Comparison of ENCODE assay signal across 14 mouse cellular contexts in genomic region chr4:44179748-44180147, GRCm38 (mm10). TPM values are rescaled to one million over a fixed set of nuclear protein-coding genes. Genes with fewer than 3 reads are reported as not detected.
A peak's percentile ranks its signal among the peaks of the same experiment; 100 is the strongest.
DNase-seq lines count a peak whose midpoint lies in the region; ATAC-seq lines count a peak whose summit lies in the region.
"Had no signal": no experiment of that assay in that cellular context is flagged by ENCODE, and none has a peak within 500 bp of the region (broad histone marks: within the 10 kb centered on the region; RNA-seq: fewer than 3 reads in every experiment).

No protein-coding gene starts in this region.

- no peak overlapping the region for H3K27ac ChIP-seq in forebrain, embryonic 14.5 days (ENCODE audit: low read depth, low read length)
- no peak overlapping the region for H3K27ac ChIP-seq in forebrain, embryonic 13.5 days
- H3K27ac ChIP-seq in kidney, embryonic 14.5 days (ENCODE audit: low read depth, low read length), result no peak overlapping the region
- H3K27ac ChIP-seq in neural tube, embryonic 14.5 days (ENCODE audit: low read depth, low read length), result 0 out of 2 replicates have a peak overlapping the region, but pooled peaks have one; percentile 8
- H3K27ac ChIP-seq in neural tube, embryonic 15.5 days (replicated peaks), result no peak overlapping the region
- H3K27ac ChIP-seq: embryonic facial prominence, embryonic 13.5 days; heart, adult 2 months; kidney, embryonic 15.5 days had no signal

- no peak overlapping the region for H3K4me2 ChIP-seq in forebrain, embryonic 14.5 days (ENCODE audit: low read length)
- H3K4me2 ChIP-seq in forebrain, embryonic 13.5 days, result no peak overlapping the region
- H3K4me2 ChIP-seq in kidney, embryonic 14.5 days (replicated peaks; ENCODE audit: low read depth, low read length), result no peak overlapping the region
- H3K4me2 ChIP-seq in neural tube, embryonic 14.5 days (ENCODE audit: low read depth, low read length), result no peak overlapping the region
- H3K4me2 ChIP-seq in neural tube, embryonic 15.5 days, result no peak overlapping the region
- H3K4me2 ChIP-seq: embryonic facial prominence, embryonic 13.5 days; kidney, embryonic 15.5 days had no signal

- no peaks in the 10 kb centered on the region for H3K27me3 ChIP-seq in forebrain, embryonic 14.5 days (replicated peaks; ENCODE audit: control insufficient read depth, insufficient read depth, low read length)
- H3K27me3 ChIP-seq in forebrain, embryonic 13.5 days, result no peaks in the 10 kb centered on the region
- H3K27me3 ChIP-seq in kidney, embryonic 14.5 days (ENCODE audit: control insufficient read depth, insufficient read depth, low read length), result no peaks in the 10 kb centered on the region
- no peaks in the 10 kb centered on the region for H3K27me3 ChIP-seq in neural tube, embryonic 14.5 days (ENCODE audit: control insufficient read depth, insufficient read depth, low read length)
- H3K27me3 ChIP-seq in neural tube, embryonic 15.5 days (replicated peaks), result no peaks in the 10 kb centered on the region
- H3K27me3 ChIP-seq: embryonic facial prominence, embryonic 13.5 days; kidney, embryonic 15.5 days had no signal

- H3K4me3 ChIP-seq in forebrain, embryonic 14.5 days (ENCODE audit: low read depth, low read length), result no peak overlapping the region
- no peak overlapping the region for H3K4me3 ChIP-seq in forebrain, embryonic 13.5 days
- H3K4me3 ChIP-seq in kidney, embryonic 14.5 days (ENCODE audit: low read length), result no peak overlapping the region
- no peak overlapping the region for H3K4me3 ChIP-seq in neural tube, embryonic 14.5 days (ENCODE audit: low read depth, low read length)
- no peak overlapping the region for H3K4me3 ChIP-seq in neural tube, embryonic 15.5 days (replicated peaks)
- H3K4me3 ChIP-seq: embryonic facial prominence, embryonic 13.5 days; heart, adult 2 months; kidney, embryonic 15.5 days had no signal

- WGBS in forebrain, embryonic 14.5 days, result 43% methylated on average over 5 of the region's 5 CpGs
- 53% methylated on average over 5 of the region's 5 CpGs for WGBS in forebrain, embryonic 13.5 days
- 83% methylated on average over 5 of the region's 5 CpGs for WGBS in kidney, embryonic 14.5 days
- WGBS in neural tube, embryonic 14.5 days, result 68% methylated on average over 5 of the region's 5 CpGs
- 79% methylated on average over 5 of the region's 5 CpGs for WGBS in neural tube, embryonic 15.5 days

- no peak; the same call in 1 of the 2 replicates for ATAC-seq in forebrain, embryonic 14.5 days
- ATAC-seq in forebrain, embryonic 13.5 days, result no peak
- ATAC-seq in kidney, embryonic 14.5 days (ENCODE audit: low FRiP score, low TSS enrichment), result no peak
- ATAC-seq in neural tube, embryonic 14.5 days (ENCODE audit: low read depth), result no peak
- no peak for ATAC-seq in neural tube, embryonic 15.5 days (ENCODE audit: low FRiP score)

- no peaks in the 10 kb centered on the region for H3K9me3 ChIP-seq in forebrain, embryonic 14.5 days (replicated peaks; ENCODE audit: control insufficient read depth, low read length)
- no peaks in the 10 kb centered on the region for H3K9me3 ChIP-seq in forebrain, embryonic 13.5 days (replicated peaks)
- no peaks in the 10 kb centered on the region for H3K9me3 ChIP-seq in kidney, embryonic 14.5 days (ENCODE audit: control insufficient read depth, low read length)
- no peaks in the 10 kb centered on the region for H3K9me3 ChIP-seq in neural tube, embryonic 14.5 days (ENCODE audit: control insufficient read depth, low read length)
- H3K9me3 ChIP-seq in neural tube, embryonic 15.5 days (replicated peaks), result no peaks in the 10 kb centered on the region
- H3K9me3 ChIP-seq: embryonic facial prominence, embryonic 13.5 days; kidney, embryonic 15.5 days had no signal

- H3K4me1 ChIP-seq in forebrain, embryonic 14.5 days (ENCODE audit: control insufficient read depth, insufficient read depth, low read length), result no peaks in the 10 kb centered on the region
- H3K4me1 ChIP-seq in forebrain, embryonic 13.5 days, result peaks cover 7% of the 10 kb centered on the region; the same call in 1 of the 2 replicates
- H3K4me1 ChIP-seq in kidney, embryonic 14.5 days (ENCODE audit: control insufficient read depth, insufficient read depth, low read length), result peaks cover 4% of the 10 kb centered on the region; the same call in 1 of the 2 replicates
- no peaks in the 10 kb centered on the region for H3K4me1 ChIP-seq in neural tube, embryonic 14.5 days (ENCODE audit: control insufficient read depth, insufficient read depth, low read length)
- H3K4me1 ChIP-seq in neural tube, embryonic 15.5 days, result no peaks in the 10 kb centered on the region

- H3K36me3 ChIP-seq in forebrain, embryonic 14.5 days (ENCODE audit: control insufficient read depth, insufficient read depth, low read length), result no peaks in the 10 kb centered on the region
- no peaks in the 10 kb centered on the region for H3K36me3 ChIP-seq in forebrain, embryonic 13.5 days (ENCODE audit: poor library complexity, severe bottlenecking)
- H3K36me3 ChIP-seq in kidney, embryonic 14.5 days (ENCODE audit: control insufficient read depth, insufficient read depth, low read length), result no peaks in the 10 kb centered on the region
- no peaks in the 10 kb centered on the region for H3K36me3 ChIP-seq in neural tube, embryonic 14.5 days (ENCODE audit: control insufficient read depth, insufficient read depth, low read length)
- no peaks in the 10 kb centered on the region for H3K36me3 ChIP-seq in neural tube, embryonic 15.5 days
- H3K36me3 ChIP-seq: embryonic facial prominence, embryonic 13.5 days; kidney, embryonic 15.5 days had no signal

- no peak overlapping the region for H3K9ac ChIP-seq in forebrain, embryonic 14.5 days (ENCODE audit: low read length)
- H3K9ac ChIP-seq in forebrain, embryonic 13.5 days, result no peak overlapping the region
- H3K9ac ChIP-seq in kidney, embryonic 14.5 days (ENCODE audit: low read depth, low read length), result no peak overlapping the region
- H3K9ac ChIP-seq in neural tube, embryonic 14.5 days (replicated peaks; ENCODE audit: low read depth, low read length), result no peak overlapping the region
- no peak overlapping the region for H3K9ac ChIP-seq in neural tube, embryonic 15.5 days (replicated peaks)
- H3K9ac ChIP-seq: embryonic facial prominence, embryonic 13.5 days; kidney, embryonic 15.5 days had no signal

- DNase-seq in forebrain, embryonic 14.5 days (ENCODE audit: low spot score), result peak; percentile 55
- DNase-seq in kidney, adult 18-20 months, result peak; percentile 16
- DNase-seq in lung, postnatal 14 days, result peak; percentile 45
- DNase-seq in cerebellum, adult 11-12 months, result no peak
- DNase-seq: liver; right cerebral cortex, postnatal 25 days; thymus, postnatal 14 days had no signal

RNA-seq across cellular contexts. Expression of gene Rnf38, which starts 53.8 kb away (rescaled TPM):
- 47.0 and 47.8 TPM in 2 replicates for polyA plus RNA-seq in forebrain, embryonic 14.5 days (2014; fragmentation: Nextera tagmentation; extraction: Ambion mirVana)
- 40.1 and 43.1 TPM in 2 replicates for polyA plus RNA-seq in forebrain, embryonic 13.5 days (2015; fragmentation: Nextera tagmentation; extraction: Ambion mirVana)
- polyA plus RNA-seq in kidney, embryonic 14.5 days (2014; fragmentation: Nextera tagmentation; extraction: Ambion mirVana), result 25.8 and 41.0 TPM in 2 replicates
- polyA plus RNA-seq in neural tube, embryonic 14.5 days (2014; fragmentation: Nextera tagmentation; extraction: Ambion mirVana), result 47.9 and 50.9 TPM in 2 replicates
- polyA plus RNA-seq in neural tube, embryonic 15.5 days (2015; fragmentation: Nextera tagmentation; extraction: Ambion mirVana), result 21.8 and 23.4 TPM in 2 replicates
